Mouse (Mus musculus) adrenal gland, adult 18-20 months (tissue): ENCODE results near the gene Fam136a. TPM values are rescaled to one million over a fixed set of nuclear protein-coding genes. Genes with fewer than 3 reads are reported as not detected.
"Not testable (repeated sequence)": the region's sequence is repeated elsewhere in the genome, so short reads cannot be mapped to it uniquely, and the experiment has no call there.

Source experiments
- DNase-seq, 2 experiments: peaks; one replicate each; pipeline ENCODE4 v3.0.0; 2021 to 2022; ENCODE audit warnings: low spot score in 2 of 2
- long read RNA-seq, 2 experiments: library from polyadenylated mRNA; stranded (forward); transcript quantifications; one replicate each; pipeline ENCODE4 v2.0.0; 2021
- total RNA-seq, 2 experiments: library from RNA; stranded (reverse); gene quantifications; 1 replicate in 1 of 2; 2 replicates in 1 of 2; pipeline ENCODE4 v1.2.3; 2021

Gene Fam136a
- 10 to 100 TPM; 51.0 to 78.9 TPM for total RNA-seq
- long read RNA-seq, experiment 1, transcript Fam136a-201 (3 exons, 1,643 nt) = major isoform, 46 of 48 reads
- long read RNA-seq, experiment 1, partial matches to known transcripts = 2 of 48 reads
- long read RNA-seq, experiment 1, other reads (novel, unspliced or antisense) = 0 of 48 reads
- long read RNA-seq, experiment 2, transcript Fam136a-201 (3 exons, 1,643 nt) = major isoform, 241 of 248 reads
- long read RNA-seq, experiment 2, partial matches to known transcripts = 4 of 248 reads
- long read RNA-seq, experiment 2, other reads (novel, unspliced or antisense) = 3 of 248 reads

- peak; percentile 95 to 96 for DNase-seq
Measured at GRCm38 (mm10) chr6:86365371-86366124, at the start of gene Fam136a. Gene Fam136a, plus strand, starts transcription at chr6:86365646.

GRCm38 (mm10) chr6:86317066-86317465 is 48.4 kb upstream of the Fam136a start:
- no peak for DNase-seq

- peak; percentile 34 to 62 for DNase-seq
Measured at GRCm38 (mm10) chr6:86318855-86319254, 46.6 kb upstream of the Fam136a start.

DNA sequence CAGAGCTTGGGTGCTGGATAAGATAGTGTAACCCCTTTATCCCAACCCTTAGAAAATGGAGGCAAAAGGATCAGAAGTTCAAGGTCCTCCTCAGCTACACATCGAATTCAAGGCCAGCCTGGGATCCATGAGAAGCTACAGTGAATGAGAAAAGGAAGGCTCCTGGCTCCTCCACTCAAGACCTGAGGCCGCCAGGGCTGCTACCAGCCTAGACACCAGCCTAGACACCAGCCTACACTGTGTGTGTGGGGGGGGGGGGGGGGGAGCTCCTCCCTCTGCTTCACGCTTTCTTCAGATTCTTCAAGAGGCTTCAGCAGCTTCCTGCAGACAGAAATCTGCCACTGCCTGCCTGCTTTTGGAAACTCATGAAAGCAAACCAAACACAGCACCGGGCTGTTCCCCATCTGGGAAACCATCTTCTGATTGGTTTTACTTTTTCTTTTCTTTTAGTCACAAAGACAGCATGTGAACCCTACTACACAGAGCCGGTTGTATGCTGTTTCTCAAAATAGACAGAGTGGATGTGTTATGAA is 43.3 kb upstream of the Fam136a start:
- DNase-seq = no peak

DNA sequence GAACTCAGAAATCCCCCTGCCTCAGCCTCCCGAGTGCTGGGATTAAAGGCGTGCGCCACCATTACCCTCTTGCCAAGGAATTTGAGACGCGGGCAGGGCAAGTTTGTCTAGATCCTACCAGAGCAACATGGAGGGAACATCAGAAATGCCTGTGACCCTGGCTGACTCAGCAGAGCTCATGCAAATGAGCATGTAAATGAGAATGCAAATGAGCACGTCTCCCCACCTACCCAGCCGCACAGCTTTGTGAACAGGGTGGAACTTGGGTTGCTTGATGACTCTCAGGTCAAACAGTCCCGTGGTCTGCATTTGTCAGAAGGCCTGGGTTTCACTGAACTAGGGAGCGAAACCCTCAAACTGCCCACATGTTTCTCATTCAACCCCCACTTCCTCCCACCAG is 42.5 kb upstream of the Fam136a start:
- DNase-seq = no peak

DNA sequence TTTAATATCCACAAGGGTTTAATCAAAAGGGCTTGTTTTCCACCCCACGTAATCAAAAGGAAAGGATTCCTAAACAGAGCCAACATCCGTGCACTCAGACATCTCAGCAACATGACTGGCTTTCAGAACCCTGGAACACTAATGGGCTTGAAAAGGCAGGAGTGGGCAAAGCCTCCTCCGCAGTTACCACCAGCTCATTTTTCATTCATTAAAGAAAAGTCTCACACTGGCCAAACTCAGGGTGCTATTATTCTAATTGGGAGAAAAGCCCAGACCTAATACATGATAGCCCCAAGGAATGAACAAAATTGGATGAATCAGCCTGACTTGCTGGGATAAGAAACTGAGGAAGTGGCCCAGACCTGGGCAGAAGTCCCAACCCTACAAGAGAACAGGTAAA is 41.0 kb upstream of the Fam136a start:
- no peak for DNase-seq

DNA sequence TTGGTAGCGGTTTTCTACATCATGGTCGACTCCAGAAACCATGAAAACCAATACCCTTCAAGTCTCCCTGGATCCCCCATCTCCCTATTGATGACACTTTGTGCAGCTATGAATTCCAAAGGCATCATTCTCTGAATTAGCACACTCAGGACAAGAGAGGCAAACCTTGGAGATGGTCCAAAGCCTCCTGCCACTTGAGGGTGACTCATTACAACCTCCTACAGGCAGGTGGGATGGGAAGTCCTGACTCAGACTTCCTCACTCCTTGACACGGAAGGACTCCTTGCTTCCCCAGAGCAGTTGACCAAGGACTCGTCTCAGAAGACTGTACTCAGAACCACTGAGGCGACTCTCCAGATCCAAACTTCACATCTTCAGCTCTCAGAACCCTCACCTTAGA is 39.8 kb upstream of the Fam136a start:
- no peak for DNase-seq

GRCm38 (mm10) chr6:86326866-86327265 is 38.6 kb upstream of the Fam136a start:
- DNase-seq = no peak

- no peak for DNase-seq
Measured at GRCm38 (mm10) chr6:86328369-86328768, 37.1 kb upstream of the Fam136a start.

DNA sequence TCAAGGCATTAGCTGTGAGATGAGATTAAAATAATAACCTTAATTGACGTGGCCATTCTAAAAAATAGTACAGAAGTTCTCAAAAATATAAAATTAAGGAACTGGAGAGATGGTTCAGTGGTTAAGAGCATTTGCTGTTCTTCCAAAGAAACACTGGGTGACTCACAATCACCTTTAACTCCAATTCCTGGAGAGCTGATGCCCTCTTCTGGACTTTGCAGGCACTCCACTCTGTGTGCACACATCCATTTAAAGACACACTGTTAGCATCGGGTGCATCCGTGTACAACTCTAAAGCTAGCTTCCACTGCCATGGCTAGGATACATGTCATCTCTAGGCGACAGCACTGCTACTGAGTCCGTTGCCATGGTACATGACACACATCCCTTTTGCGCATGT is 35.5 kb upstream of the Fam136a start:
- no peak for DNase-seq

DNA sequence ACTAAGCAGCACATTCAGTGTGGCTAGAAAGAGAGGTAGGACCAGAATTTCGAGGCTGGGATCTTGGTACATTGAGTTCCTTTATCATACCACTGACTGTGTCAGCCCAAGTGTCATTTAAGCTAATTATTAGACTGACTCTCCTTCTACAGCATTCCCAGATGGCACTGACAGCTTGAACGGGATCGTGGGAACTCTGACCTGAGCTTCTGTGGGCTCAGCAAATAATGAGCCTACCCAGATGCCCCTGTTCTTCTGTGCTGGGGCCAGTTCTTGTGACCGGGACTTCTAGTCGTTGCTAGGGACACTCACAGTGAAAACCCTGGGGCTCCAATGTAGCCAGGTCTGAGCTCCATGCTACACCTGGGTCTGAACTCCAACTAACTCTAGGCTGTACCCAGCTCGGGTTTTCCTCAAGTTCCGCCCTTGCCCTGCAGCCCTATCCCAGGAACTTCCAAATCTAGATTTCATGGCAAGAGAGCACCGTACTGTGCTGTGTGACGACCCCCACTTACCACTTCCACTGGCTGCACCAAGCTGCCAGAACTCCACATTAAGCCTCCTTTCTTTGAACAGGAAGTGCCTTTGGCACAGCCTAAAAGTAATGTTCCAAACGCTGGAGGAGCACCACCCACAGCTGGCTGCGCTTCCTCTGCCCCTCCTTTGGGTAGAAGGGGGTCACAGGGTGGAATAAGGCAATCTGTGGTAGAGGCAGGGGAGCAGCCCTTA is 30.2 kb upstream of the Fam136a start:
- no peak for DNase-seq

- no peak for DNase-seq
Measured at GRCm38 (mm10) chr6:86335860-86336259, 29.6 kb upstream of the Fam136a start.

- not testable (repeated sequence) for DNase-seq
Measured at GRCm38 (mm10) chr6:86336340-86336739, 29.1 kb upstream of the Fam136a start.

DNA sequence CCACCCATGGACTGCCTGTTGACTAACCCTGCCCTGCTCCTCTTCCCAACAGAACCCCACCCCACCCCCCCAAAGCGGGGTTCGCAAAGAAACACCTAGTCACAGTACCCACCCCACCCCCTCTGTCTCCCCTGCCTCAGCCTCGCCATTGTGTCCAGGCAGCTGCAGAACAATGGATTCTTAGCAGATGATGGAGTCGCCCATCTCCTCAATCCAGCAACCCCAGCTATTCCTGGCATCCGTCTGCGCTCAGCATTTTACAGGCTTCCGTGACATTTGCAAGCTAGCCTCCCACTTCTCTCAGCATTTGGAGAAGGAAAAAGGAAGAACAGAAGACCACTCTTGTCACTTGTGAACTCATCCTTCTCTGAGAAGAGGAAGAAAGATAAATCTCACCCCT is 21.8 kb upstream of the Fam136a start:
- no peak for DNase-seq

GRCm38 (mm10) chr6:86346063-86346462 is 19.4 kb upstream of the Fam136a start:
- no peak for DNase-seq

DNA sequence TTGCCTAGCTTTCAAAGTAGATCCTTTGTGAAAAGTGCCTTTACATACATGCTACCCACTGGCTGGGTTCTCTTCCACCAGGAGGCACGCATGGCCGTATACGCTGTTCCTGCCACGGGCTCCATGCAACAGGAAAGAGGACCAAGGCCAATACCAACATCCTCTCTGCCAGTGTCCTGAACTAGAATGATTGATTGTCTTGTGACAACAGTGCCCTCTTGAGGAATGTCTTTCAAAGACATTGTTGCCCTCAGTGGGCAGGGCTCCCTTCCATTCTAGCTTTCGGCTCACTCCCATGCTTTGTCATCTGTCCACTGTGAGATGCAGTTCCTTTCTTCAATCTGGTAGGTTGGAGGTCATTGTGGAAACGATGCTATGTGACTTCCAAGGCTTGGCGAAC is 16.2 kb upstream of the Fam136a start:
- no peak for DNase-seq

GRCm38 (mm10) chr6:86354948-86355347 is 10.5 kb upstream of the Fam136a start:
- no peak for DNase-seq

DNA sequence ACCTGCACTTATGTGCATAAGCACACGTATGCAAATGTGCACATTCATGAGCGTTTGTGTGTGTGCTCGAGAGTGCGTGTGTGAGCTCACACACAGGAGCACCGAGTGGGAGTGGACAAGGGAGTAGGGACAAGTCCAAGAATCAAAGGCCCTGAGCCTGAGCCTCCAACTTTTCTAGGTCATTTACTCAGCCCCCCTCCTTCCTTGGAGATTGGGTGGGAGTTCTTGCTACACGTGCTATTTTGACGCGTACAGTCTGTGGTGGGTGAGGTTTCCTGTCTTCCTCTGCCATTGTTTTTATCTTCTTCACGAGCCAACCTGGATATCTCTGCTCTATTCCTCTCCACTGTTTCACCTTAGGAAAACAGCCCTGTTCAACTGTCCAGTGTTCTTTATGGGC is 8.5 kb upstream of the Fam136a start:
- no peak for DNase-seq

DNA sequence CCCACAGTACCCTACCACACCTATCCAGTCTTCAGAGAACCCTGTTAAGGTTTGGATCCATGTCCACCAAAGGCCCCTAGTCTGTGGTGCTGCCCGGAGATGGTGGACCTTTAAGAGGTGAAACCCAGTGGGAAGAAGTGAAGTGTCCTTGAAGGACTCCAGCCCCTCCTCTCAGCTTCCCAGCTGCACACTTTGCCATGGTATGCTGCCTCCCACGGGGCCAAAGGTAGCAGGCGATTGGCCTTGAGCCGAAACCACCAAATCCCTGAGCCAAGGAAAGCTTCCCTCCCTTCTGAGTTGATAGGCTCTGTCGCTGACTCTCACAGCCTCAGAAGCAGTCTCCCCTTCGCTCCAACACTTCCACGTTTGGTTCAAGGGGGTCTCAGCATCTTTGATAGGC is 4.8 kb upstream of the Fam136a start:
- DNase-seq = no peak

DNA sequence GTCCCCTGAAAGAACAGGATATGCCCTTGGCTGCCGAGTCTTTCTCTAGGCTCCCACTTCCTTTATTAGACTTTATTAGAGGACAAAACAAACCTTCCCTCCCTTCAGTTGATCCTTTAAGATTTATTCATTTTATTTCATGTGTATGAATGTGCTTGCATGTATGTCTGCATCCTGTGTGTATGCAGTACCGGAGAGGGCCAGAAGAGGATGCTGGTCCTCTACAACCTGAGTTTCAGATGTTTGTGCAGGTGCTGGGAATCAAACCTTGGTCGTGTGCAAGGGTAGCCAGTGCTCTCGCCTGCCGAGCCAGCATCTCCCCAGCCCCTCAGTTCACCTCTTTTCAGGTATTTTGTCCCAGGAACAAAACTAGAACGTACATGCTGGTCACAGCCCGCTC is 4.1 kb upstream of the Fam136a start:
- no peak for DNase-seq

- DNase-seq = peak; percentile 68 to 72
Measured at GRCm38 (mm10) chr6:86364442-86365141, 854 bp upstream of the Fam136a start.
